Mouse (Mus musculus) adrenal gland, adult 8-10 months (tissue): Measurements from ENCODE around the gene Olfr1151. TPM values are rescaled to one million over a fixed set of nuclear protein-coding genes. Genes with fewer than 3 reads are reported as not detected.

Experiments used
- DNase-seq: peaks from one replicate; pipeline ENCODE4 v3.0.0; 2022
- total RNA-seq, 4 experiments: library from RNA; stranded (reverse); gene quantifications; 2 replicates each; pipeline ENCODE4 v1.2.4; 2022

Gene Olfr1151
- total RNA-seq = not detected

DNA sequence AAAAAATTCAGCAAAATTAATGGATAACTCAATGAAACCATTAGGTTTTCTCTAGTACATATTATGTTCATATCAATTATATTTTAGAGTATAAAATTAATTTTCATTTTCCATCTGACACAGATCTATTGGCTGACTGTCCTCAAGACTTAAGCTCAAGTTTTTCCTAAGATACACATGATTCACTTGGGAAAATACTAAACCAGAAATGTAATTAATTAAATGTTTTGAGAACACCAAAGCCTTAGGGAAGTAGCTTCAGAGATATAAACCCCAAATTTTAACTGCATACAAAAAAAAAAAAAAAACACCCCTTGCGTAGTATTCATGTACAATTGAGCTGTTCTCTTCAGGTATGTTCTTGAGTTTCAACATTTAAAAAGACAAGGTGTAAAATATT lies at the start of gene Olfr1151:
Gene Olfr1151 (plus strand): TSS at position 301 of the 400 bp plus-strand sequence.
- DNase-seq = no peak

DNA sequence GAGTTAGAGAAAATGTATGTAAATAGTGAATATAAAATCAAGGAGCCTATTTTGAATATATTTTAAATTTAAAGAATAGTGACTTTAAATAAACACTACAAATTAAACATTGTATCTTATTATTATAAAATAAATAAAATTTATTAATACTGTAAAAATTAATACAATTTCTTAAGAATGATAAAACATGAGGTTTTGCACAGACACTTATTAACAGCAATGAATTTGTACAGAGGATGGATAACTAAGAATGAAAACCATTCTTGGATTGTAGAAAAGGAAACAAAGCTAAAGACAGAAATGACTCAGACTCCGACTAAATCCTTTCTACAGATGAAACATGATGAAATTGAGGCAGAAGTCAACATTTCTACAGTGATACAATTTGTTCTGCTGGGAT lies 46.1 kb upstream of the Olfr1151 start, which contains the start of gene Olfr1145:
Gene Olfr1145 (plus strand): TSS at position 301 of the 400 bp plus-strand sequence.
- no peak for DNase-seq

DNA sequence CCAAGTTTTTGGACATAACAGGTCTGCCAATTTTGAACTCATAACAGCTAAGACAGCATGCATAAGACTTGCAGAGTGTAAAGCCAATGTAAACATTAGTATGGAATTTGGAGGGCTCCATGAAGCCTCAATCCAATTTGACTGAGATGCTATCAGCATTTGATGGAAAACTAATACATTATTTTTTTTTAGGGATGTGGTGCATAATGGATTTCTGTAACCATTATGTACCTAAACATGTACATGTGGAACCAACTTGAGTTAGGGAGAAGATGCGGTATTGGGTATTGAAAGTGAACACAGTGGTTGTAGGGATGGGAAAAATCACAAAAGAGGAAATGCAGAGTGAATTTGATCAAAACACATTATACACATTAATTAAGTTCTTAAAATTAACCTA lies 25.4 kb upstream of the Olfr1151 start, which contains the start of gene Olfr1148:
Gene Olfr1148 (plus strand): TSS at position 301 of the 400 bp plus-strand sequence.
- DNase-seq = no peak

DNA sequence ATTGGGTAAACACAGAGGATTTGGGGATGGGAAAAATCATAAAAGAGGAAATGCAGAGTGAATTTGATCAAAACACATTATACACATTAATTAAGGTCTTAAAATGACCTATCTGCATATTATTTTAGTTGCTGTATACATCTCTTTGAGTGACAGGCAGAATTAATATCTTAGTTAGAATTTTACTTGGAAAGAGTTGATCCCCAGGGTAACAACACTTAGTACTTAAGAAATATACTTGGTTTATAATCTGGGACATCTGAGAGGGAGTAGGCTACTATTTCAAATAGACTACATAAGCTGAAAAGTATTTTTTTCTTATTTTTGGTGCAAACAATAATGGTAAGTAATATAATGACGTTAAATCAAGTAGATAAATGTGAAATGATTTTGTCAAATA lies 12.0 kb upstream of the Olfr1151 start, which contains the start of gene Olfr1150-ps1:
Gene Olfr1150-ps1 (plus strand): TSS at position 301 of the 400 bp plus-strand sequence.
- no peak for DNase-seq

DNA sequence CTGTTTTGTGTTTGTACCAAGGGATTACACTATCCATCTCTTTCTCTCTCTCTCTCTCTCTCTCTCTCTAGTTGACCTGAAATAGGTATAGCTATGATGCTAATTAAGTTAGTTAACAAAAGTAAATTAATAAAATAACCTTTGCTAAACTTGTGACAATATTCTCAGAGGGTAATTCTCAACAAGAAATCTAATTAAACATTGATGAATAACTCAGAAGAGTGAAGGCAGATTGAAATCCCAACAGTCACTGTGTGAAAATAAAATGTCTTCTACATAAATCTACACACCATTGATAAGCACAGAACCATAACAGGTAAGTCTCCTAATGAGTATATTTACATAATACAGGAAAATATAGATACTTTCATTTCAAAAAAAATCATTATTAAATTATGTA lies 10.5 kb downstream of the Olfr1151 start, which contains the start of gene Olfr1152:
Gene Olfr1152 (plus strand): TSS at position 301 of the 400 bp plus-strand sequence.
- DNase-seq = no peak

DNA sequence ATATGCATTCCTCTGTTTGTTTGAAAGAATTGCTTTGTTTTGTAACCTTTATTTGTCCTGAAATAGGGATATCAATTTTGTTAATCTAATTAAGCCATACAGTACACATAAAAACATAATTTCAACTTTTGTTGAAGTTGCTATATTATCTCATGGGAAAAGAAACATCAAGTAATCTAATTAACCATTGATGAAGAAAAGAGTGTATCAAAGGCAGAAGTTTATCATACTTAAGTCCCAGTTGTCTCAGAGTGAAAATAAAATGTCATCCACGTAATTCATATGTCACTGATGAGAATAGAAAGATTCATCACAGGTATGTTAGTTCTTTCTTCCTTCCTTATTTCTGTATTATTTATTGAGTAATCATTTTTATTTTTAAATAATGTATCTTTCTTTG lies 39.0 kb downstream of the Olfr1151 start, which contains the start of gene Olfr1153:
Gene Olfr1153 (plus strand): TSS at position 301 of the 400 bp plus-strand sequence.
- no peak for DNase-seq

DNA sequence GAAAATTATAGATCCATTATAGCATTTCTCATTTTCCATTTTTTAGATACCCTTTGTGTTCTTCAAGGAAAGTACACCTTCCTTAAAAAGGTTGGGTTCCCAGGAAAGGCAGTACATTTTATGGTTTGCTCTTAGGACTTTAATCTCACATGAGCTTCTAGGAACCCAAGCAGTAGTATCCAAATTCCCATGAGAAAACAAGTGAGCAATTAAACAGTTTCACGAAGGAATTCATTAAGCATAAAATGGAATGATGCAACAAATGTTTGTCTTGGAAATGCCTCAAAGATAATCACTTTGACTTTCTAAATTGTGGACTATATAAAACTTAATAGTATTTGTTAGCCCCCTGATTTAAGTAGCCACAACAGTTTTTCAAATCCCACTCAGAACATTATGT lies 49.4 kb downstream of the Olfr1151 start, which contains the start of gene Olfr1154:
Gene Olfr1154 (minus strand): TSS at position 101 of the 400 bp plus-strand sequence.
- DNase-seq = no peak

Other genes with a start within 250 kb of the Olfr1151 start
- not detected for gene Olfr1130, start 249.7 kb upstream of the Olfr1151 start, total RNA-seq
- not detected for gene Olfr1131, start 228.8 kb upstream of the Olfr1151 start, total RNA-seq
- not detected for gene Olfr1132, start 218.3 kb upstream of the Olfr1151 start, total RNA-seq
- gene Olfr1133, start 208.5 kb upstream of the Olfr1151 start, total RNA-seq = not detected
- not detected for gene Olfr1134, start 197.4 kb upstream of the Olfr1151 start, total RNA-seq
- not detected for gene Olfr1135, start 182.2 kb upstream of the Olfr1151 start, total RNA-seq
- gene Olfr1136, start 161.9 kb upstream of the Olfr1151 start, total RNA-seq = not detected
- not detected for gene Olfr1137, start 142.7 kb upstream of the Olfr1151 start, total RNA-seq
- not detected for gene Olfr1138, start 115.9 kb upstream of the Olfr1151 start, total RNA-seq
- not detected for gene Olfr1140, start 112.1 kb upstream of the Olfr1151 start, total RNA-seq
- gene Olfr1141, start 101.9 kb upstream of the Olfr1151 start, total RNA-seq = not detected
- not detected for gene Olfr152, start 76.4 kb upstream of the Olfr1151 start, total RNA-seq
- gene Olfr1143, start 55.3 kb upstream of the Olfr1151 start, total RNA-seq = not detected
- not detected for gene Olfr1145, start 46.0 kb upstream of the Olfr1151 start, total RNA-seq
- gene Olfr1148, start 25.3 kb upstream of the Olfr1151 start, total RNA-seq = not detected
- not detected for gene Olfr1150-ps1, start 11.9 kb upstream of the Olfr1151 start, total RNA-seq
- not detected for gene Olfr1152, start 10.6 kb downstream of the Olfr1151 start, total RNA-seq
- gene Olfr1153, start 39.1 kb downstream of the Olfr1151 start, total RNA-seq = not detected
- gene Olfr1154, start 49.3 kb downstream of the Olfr1151 start, total RNA-seq = not detected
- not detected for gene Olfr1155, start 89.3 kb downstream of the Olfr1151 start, total RNA-seq
- not detected for gene Olfr1156, start 97.2 kb downstream of the Olfr1151 start, total RNA-seq
- not detected for gene Olfr1157, start 112.4 kb downstream of the Olfr1151 start, total RNA-seq
- not detected for gene Olfr74, start 118.8 kb downstream of the Olfr1151 start, total RNA-seq
- gene Olfr1158, start 134.3 kb downstream of the Olfr1151 start, total RNA-seq = not detected
- not detected for gene Olfr1160, start 152.4 kb downstream of the Olfr1151 start, total RNA-seq
- gene Olfr1161, start 166.9 kb downstream of the Olfr1151 start, total RNA-seq = not detected
- gene Olfr73, start 181.8 kb downstream of the Olfr1151 start, total RNA-seq = not detected
- gene Olfr1162, start 195.3 kb downstream of the Olfr1151 start, total RNA-seq = not detected
- not detected for gene Olfr1163, start 216.0 kb downstream of the Olfr1151 start, total RNA-seq
- gene Olfr1164, start 238.1 kb downstream of the Olfr1151 start, total RNA-seq = not detected